Mouse (Mus musculus) thymus, adult 2 months (tissue): ENCODE results near the gene Ptch1. TPM values are rescaled to one million over a fixed set of nuclear protein-coding genes. Genes with fewer than 3 reads are reported as not detected.
A peak's percentile ranks its signal among the peaks of the same experiment; 100 is the strongest.

Experiments
- DNase-seq: peaks from one replicate; pipeline ENCODE4 v3.0.0; 2021
- H3K27ac ChIP-seq: fragments of 200-500 bp; 2 replicates; pipeline ENCODE4 v1.5.1; 2012; ENCODE audit warnings: low read length, control low read depth; ENCODE audit not compliant: control insufficient read depth, insufficient read depth
- H3K27me3 ChIP-seq: fragments of 200-500 bp; 2 replicates; pipeline ENCODE4 v1.6.1; 2012; ENCODE audit warnings: mild to moderate bottlenecking, low read length, moderate library complexity, mixed read lengths; ENCODE audit not compliant: control insufficient read depth, insufficient read depth
- H3K36me3 ChIP-seq: fragments of 200-500 bp; 2 replicates; pipeline ENCODE4 v1.6.1; 2012; ENCODE audit warnings: mild to moderate bottlenecking, low read length, moderate library complexity; ENCODE audit not compliant: control insufficient read depth, insufficient read depth
- H3K4me1 ChIP-seq: fragments of 200-500 bp; replicated peaks from 2 replicates; pipeline ENCODE4 v1.6.1; 2012; ENCODE audit warnings: low read length; ENCODE audit not compliant: control insufficient read depth, insufficient read depth
- H3K4me3 ChIP-seq: fragments of 200-500 bp; 2 replicates; pipeline ENCODE4 v1.5.1; 2012; ENCODE audit warnings: mild to moderate bottlenecking, low read length, control low read depth, moderate library complexity; ENCODE audit not compliant: control insufficient read depth, insufficient read depth
- CTCF ChIP-seq: fragments of 200-500 bp; IDR thresholded peaks from 2 replicates; pipeline ENCODE4 v1.5.1; 2012; ENCODE audit warnings: mild to moderate bottlenecking, control low read depth, low read length, moderate library complexity, borderline replicate concordance; ENCODE audit not compliant: control insufficient read depth, poor library complexity, insufficient read depth; ENCODE audit errors: extremely low read depth
- POLR2A ChIP-seq: fragments of 200-500 bp; IDR thresholded peaks from 2 replicates; pipeline ENCODE4 v1.6.1; 2012; ENCODE audit warnings: mild to moderate bottlenecking, low read length, control low read depth, moderate library complexity; ENCODE audit not compliant: control insufficient read depth, poor library complexity, insufficient read depth; ENCODE audit errors: extremely low read depth
- WGBS: fragments of 180-500 bp; shearing (Covaris S2); methylation state at CpG from one replicate; pipeline ENCODE4 v1.1.7; 2018; 5-methylcytosine and 5-hydroxymethylcytosine counted together
- polyA plus RNA-seq: library from polyadenylated mRNA; depleted of rRNA; stranded (reverse); fragments of >200 nt; gene quantifications from 2 replicates; pipeline ENCODE4 v1.2.3, GENCODE M21; 2012

Gene Ptch1
- polyA plus RNA-seq, 1 experiment = 27.2 TPM

DNA sequence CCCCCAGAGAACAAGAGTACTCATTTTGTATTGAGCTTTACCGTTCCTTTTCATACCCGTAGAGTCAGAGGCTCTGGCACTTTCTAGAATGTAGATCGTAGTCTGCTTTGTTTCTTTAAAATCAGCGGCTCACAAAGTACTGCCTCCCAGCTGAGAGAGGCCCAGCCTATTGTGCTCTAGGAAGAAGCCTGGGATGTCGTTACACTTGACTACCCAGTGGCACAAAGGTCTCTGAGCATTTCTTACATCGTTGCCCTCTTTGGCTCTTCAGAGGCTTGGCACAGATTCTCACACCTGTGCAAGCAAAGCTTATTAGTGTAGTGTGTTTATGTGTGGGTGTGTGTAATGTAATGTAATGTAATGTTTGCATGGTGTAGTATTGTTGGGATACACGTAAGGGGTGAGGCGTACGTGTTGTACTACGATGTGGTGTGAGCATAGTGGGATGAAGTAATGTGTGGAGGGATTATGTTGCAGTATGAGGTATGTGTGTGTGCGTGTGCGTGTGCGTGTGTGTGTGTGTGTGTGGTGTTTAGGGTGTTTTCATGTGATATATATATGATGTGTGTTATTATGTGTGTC lies 20.2 kb upstream of the Ptch1 start:
- DNase-seq = no peak
- 95% methylated on average over 13 of the region's 13 CpGs for WGBS
- Histone ChIP-seq H3K36me3 (no peaks in the 10 kb centered on the region), H3K4me3 (no peak overlapping the region), H3K27ac (no peak overlapping the region), H3K27me3 (no peaks in the 10 kb centered on the region), H3K4me1 (no peaks in the 10 kb centered on the region)
- TF ChIP-seq POLR2A (no peak), CTCF (no peak)

DNA sequence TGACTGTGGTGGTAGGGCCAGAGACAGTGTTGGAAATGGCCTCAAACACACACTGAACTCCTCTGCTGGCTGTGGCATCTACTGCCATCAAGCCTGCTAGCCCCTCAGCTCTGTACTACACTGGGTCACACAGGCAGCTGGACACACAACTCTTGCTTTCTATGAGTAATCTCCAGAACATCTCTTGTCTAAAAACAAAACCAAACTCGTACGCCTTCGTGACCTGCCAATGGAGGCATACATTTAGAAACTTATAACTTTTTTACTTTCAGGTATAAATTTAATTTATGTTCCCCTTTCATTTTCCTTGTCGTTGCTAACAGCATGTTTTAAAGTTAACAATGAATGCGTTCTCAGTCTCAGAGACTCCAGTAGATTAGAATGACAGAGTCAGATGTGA lies 19.4 kb upstream of the Ptch1 start:
- DNase-seq = no peak
- TF ChIP-seq POLR2A = no peak
- no peak for TF ChIP-seq CTCF
- Histone ChIP-seq H3K27me3 (no peaks in the 10 kb centered on the region), H3K27ac (no peak overlapping the region), H3K4me3 (no peak overlapping the region), H3K4me1 (no peaks in the 10 kb centered on the region), H3K36me3 (no peaks in the 10 kb centered on the region)
- WGBS = 93% methylated on average over 5 of the region's 5 CpGs

DNA sequence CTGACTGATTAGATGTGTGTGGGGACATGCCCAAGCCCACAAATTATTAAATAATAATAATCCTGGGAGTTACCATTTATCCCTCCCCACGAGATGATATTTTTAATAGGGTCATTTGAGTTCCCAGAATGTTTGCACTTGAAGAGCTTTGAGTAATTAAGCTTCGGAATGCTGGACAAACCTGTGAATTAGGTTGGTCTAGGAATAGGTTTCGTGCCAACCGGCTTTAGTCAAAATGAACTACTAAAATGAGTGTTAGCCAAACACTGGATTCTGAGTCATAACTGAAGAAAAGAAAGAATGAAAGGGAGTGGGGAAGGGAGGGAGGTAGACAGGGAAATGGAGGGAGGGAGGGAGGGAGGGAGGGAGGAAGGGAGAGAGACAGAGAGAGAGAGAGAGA lies 1.2 kb upstream of the Ptch1 start:
- DNase-seq = no peak
- H3K4me3 ChIP-seq = no peak overlapping the region
- H3K27me3 ChIP-seq = peaks cover 12% of the 10 kb centered on the region
- H3K36me3 ChIP-seq = no peaks in the 10 kb centered on the region
- peaks cover 17% of the 10 kb centered on the region for H3K4me1 ChIP-seq
- TF ChIP-seq POLR2A (no peak), CTCF (no peak)
- WGBS = 79% methylated on average over 4 of the region's 4 CpGs
- no peak overlapping the region for H3K27ac ChIP-seq

- WGBS = 1% methylated on average over 67 of the region's 67 CpGs
- H3K4me1 ChIP-seq = peaks cover 17% of the 10 kb centered on the region
- DNase-seq = peak; percentile 46
- no peaks in the 10 kb centered on the region for H3K36me3 ChIP-seq
- peaks cover 12% of the 10 kb centered on the region for H3K27me3 ChIP-seq
- H3K27ac ChIP-seq = no peak overlapping the region
- TF ChIP-seq POLR2A = no peak
- TF ChIP-seq CTCF = no peak
- H3K4me3 ChIP-seq = peak overlapping the region; percentile 48
These were observed 744 bp downstream of the Ptch1 start for GRCm38 (mm10) chr13:63572453-63573255.

DNA sequence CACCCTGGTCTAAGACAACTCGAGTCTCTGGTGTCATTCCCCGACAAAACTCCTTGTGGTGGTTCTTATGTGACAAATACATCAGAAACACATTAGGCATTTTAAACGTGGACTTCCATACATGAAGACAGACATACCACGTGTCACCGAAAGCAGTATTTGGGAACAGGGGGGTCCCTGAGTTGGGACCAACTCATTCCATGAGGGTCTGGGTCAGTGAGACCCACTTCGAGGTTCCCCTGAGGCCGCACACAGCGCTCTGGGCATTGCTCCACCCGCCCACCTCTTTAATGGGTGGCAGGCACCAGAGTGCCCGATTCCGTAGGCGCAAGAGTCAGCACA lies 1.3 kb downstream of the Ptch1 start:
- 5% methylated on average over 12 of the region's 12 CpGs for whole genome bisulfite sequencing
- H3K27ac ChIP-seq = no peak overlapping the region

GRCm38 (mm10) chr13:63570456-63570855 lies 2.9 kb downstream of the Ptch1 start:
- H3K27me3 ChIP-seq = peaks cover 12% of the 10 kb centered on the region
- H3K27ac ChIP-seq = no peak overlapping the region
- H3K4me1 ChIP-seq = peaks cover 22% of the 10 kb centered on the region
- H3K4me3 ChIP-seq = no peak overlapping the region
- H3K36me3 ChIP-seq = no peaks in the 10 kb centered on the region
- no peak for DNase-seq
- TF ChIP-seq CTCF (no peak), POLR2A (no peak)

More for the DNA sequence above, 1.3 kb downstream of the Ptch1 start:
- TF ChIP-seq CTCF (no peak), POLR2A (no peak)
- Histone ChIP-seq H3K36me3 (no peaks in the 10 kb centered on the region), H3K4me1 (peaks cover 17% of the 10 kb centered on the region), H3K4me3 (peak overlapping the region; percentile 48), H3K27me3 (peaks cover 12% of the 10 kb centered on the region)
- DNase-seq = no peak

DNA sequence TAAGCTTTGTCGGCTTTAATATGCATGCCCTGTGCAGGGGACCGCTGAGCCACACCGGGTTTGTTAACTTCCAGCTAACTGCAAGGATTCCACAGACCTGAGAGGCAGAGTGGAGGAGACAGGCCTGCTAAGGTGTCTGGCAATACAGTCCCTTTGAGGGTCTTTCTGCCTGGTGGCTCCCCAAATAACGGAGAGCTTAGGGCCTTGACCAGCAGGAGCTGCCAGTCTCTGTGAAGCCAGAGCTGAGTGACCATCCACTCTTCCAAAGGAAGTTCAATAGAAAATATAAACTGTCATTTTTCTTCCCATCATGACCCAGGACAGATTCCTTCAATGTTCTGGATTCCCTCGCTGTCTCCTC lies 4.0 kb downstream of the Ptch1 start:
- Histone ChIP-seq H3K27ac (no peak overlapping the region), H3K4me1 (peaks cover 22% of the 10 kb centered on the region)
- 82% methylated on average over 5 of the region's 5 CpGs for WGBS

More for the DNA sequence above, 4.0 kb downstream of the Ptch1 start:
- H3K27me3 ChIP-seq = peaks cover 12% of the 10 kb centered on the region
- no peak for DNase-seq
- no peak for TF ChIP-seq POLR2A
- no peak for TF ChIP-seq CTCF
- H3K4me3 ChIP-seq = no peak overlapping the region
- no peaks in the 10 kb centered on the region for H3K36me3 ChIP-seq
